Mouse (Mus musculus) cerebellum, adult 9-10 months (tissue): Measurements from ENCODE around the gene Arnt2.
A peak's percentile ranks its signal among the peaks of the same experiment; 100 is the strongest.

Experiments used
- DNase-seq: peaks from one replicate; pipeline ENCODE4 v3.0.0; 2022

Gene Arnt2

GRCm38 (mm10) chr7:84339186-84339585 is 70.8 kb downstream of the Arnt2 start:
- DNase-seq: no peak

GRCm38 (mm10) chr7:84337768-84338167 is 72.2 kb downstream of the Arnt2 start:
- no peak for DNase-seq

- no peak for DNase-seq
Measured at GRCm38 (mm10) chr7:84336907-84337306, 73.1 kb downstream of the Arnt2 start.

GRCm38 (mm10) chr7:84336580-84336886 is 73.4 kb downstream of the Arnt2 start:
- no peak for DNase-seq

DNA sequence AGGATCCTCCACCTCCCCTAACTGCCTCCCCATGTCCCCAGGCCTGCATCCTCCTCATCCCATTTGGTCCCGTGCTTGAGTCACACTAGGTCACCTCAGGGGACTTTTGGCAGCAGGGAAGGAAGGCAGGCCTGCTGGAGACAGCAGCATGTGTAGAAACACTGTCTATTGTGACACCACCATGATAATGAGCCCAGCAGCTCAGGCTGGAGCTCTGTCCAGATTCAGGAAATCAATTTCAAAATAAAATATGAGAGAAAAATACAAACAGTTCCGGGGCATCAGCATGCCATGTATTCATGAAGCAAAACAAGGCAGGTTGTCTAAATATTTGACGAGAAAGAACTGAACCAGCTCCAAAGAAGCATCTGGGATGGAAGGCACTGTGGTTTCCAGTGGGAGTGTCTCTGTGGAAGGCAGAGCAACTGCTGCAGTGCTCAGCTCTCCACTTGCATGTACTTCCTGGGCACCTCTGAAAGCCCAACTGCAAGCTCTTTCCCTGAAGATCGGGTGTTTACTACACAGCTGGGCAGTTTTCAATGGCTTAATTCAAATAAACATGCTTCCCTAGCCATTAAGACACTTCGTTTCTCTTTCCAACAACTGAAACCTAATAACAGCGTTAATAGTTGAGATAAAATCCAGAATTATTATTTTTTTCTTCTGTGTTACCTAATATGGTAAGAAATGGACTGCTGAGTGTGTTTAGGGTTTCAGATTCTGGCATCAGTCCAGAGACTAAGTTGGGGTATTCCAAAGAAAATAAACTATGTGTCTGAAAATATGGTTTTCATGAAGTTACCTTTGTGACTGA is 74.0 kb downstream of the Arnt2 start:
- no peak for DNase-seq

DNA sequence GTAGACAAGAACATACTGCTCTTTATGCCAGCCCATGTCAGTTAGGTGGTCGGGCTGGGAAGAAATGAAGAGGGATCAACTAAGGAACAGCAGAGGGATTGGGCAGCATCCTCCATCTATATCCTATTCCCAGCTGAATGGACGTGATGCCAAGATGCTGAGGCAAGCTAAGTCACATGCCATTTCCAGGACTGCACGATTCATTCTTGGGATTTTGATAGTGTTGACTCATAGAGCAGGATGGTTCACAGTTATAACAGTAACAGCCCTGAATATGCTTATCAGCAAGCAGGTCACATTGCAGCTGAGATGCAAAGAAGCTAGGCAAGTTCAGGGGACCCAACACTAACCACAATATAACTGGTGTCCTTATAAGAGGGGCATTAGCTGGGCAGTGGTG is 76.0 kb downstream of the Arnt2 start:
- DNase-seq: no peak

DNA sequence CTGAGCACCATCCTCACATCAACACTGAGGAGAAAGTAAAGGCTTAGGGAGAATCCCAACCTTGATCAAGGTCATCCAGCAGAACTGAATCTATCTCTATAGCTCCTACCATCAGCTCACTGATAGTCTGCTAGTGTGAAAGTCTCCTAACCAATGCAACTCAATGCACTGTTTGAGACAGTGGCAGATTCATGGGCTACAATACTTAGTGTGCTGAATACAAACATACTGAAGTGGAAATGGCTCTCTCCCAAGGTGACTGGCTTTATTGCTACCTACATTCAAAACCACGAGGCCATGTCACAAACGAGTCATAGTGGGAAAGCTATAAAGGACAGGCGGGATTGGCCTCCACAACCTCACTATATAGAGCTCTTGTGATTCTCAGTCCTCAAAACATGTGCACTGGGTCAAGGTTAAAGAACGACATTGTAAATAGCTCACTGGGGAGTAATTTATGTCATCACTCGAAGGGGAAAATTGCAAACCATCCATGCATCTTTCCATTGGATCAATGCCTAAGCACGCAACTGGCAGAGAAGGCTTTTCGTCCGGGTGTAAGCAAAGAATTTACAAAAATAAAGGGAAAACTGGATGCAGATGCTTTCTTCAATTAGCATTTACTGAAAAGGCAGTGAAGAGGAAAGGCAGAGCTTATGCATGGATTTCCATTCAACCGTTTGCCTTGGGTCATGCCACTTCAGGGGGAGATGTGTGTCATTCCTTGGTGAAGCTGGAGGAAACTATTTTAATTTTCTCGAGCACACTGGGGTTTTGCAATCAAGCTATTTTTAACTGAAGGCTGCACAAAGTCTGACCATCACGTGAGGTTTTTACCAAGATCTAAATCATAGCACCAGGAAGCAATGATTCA is 77.4 kb downstream of the Arnt2 start:
- DNase-seq: no peak

DNA sequence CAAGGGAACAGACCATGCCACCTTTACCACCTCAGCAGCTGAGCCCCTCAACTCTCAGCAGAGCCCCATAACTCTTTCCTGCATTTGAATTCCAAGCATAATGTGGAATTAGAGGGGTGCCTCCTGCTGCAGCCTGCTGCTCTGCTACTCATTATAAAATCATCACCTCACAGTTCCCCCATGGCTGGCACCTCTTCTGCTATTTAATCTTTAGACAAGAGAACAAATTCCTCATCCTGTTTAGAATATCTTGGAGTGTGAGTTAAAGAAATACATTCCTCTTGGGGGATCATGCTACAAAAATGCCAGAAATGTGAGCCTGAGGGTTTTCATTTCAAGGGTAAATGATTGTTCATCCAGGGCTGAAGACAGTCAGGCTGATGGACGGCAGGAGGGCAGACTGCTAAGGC is 80.8 kb downstream of the Arnt2 start:
- no peak for DNase-seq

- no peak for DNase-seq
Measured at GRCm38 (mm10) chr7:84328770-84329169, 81.2 kb downstream of the Arnt2 start.

- no peak for DNase-seq
Measured at GRCm38 (mm10) chr7:84325570-84326328, 84.2 kb downstream of the Arnt2 start.

- no peak for DNase-seq
Measured at GRCm38 (mm10) chr7:84321542-84321941, 88.4 kb downstream of the Arnt2 start.

DNA sequence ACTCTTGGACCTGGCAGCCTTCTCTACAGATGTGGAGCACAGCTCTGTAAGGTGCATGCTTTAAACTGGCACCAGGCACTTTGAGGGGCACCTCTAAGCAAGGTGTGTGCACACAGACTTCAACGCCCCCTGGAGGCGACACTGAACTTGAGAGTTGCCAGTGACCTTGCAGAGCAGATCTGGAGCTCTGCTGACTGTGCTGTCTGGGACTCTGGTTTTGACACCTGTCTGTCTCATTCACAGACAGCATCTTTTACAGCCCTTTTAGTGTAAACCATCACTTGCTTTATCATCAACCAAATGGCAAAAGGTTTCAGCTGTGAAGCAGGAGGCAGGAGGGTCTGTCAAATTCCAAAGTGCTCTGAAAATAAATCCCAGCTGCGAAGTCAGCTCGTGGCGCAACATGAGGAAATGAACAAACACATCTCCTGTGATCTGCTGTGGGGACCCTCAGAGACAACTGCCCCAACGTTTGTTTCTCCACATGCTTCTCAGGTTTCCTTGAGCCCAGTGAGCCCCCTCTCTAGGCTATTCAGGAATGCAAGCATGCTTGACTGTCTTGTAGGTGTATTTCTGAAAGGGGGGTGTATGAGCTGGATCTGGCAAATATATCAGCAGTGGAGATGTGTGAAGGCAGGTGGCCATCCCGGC is 94.5 kb downstream of the Arnt2 start:
- no peak for DNase-seq

GRCm38 (mm10) chr7:84314742-84315141 is 95.2 kb downstream of the Arnt2 start:
- DNase-seq: no peak

DNA sequence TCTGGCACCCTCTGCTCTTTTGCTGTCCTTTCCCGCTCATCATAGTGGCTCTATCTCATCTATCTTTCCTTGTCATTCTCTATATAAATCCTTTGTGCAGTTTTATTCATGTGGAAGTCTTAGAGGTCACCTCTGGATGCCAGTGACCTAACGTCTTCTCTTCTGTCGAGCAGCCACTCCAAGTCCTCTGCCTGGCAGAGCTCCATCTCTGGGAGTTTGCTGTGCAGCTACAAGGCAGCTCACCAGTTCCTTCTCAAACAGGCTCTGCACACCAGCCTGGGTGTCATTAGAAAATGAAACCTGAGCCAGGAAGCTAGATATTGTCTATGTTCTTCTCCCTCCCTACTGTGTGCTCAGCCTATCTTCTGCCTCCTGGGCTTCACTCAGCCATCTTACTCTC is 98.4 kb downstream of the Arnt2 start:
- DNase-seq: no peak

- no peak for DNase-seq
Measured at GRCm38 (mm10) chr7:84310909-84311311, 99.1 kb downstream of the Arnt2 start.

DNA sequence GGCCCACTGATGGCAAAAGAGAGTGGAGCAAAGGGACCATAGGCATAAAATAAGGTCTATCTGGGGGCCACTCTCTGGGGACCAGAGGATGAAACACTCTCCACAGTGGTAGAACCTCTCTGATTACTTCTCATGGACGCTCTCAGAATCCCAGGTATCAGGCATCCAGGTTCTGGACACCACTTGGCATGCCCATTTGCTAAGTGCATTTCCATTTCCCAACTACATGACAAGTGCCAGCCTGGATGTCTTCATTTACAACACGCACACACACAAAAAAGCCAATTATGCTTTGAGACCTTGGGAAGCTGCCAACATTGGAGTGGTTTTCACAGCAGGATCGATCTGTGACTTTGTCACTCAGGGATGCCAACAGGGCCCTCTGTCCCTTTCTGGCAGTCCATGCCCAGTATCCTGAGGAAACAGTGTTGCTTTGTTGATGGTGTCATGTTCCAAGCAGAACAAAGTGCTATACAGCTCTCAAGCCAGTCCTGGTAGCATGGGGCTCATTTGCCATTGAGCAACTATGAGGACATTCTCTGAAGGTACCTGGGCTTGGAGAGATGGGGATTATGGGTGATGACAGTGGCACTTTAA is 102.5 kb downstream of the Arnt2 start:
- DNase-seq: peak; percentile 16

- DNase-seq: no peak
Measured at GRCm38 (mm10) chr7:84300261-84300660, 109.7 kb downstream of the Arnt2 start.

DNA sequence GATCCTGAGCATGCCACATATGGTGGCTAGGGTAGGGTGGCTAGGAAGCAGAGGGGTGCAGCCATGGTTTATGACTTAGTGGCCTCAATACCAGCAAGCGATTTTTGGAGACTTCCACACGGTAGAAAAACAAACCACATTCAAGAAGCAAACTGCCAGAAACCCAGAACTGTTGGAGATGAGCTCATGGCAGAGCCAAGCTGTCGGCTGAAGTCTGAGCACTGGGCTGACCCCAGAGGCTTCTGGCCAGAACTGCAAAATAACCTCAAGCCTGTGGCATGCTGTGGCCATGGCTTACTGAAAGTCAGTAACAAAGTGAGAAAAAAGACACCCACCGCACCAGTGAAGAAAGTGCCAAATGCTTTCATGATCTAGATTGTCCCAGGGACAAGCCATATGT is 110.4 kb downstream of the Arnt2 start:
- DNase-seq: no peak

GRCm38 (mm10) chr7:84293054-84293453 is 116.9 kb downstream of the Arnt2 start:
- DNase-seq: no peak

- no peak for DNase-seq
Measured at GRCm38 (mm10) chr7:84287226-84287587, 122.8 kb downstream of the Arnt2 start.

DNA sequence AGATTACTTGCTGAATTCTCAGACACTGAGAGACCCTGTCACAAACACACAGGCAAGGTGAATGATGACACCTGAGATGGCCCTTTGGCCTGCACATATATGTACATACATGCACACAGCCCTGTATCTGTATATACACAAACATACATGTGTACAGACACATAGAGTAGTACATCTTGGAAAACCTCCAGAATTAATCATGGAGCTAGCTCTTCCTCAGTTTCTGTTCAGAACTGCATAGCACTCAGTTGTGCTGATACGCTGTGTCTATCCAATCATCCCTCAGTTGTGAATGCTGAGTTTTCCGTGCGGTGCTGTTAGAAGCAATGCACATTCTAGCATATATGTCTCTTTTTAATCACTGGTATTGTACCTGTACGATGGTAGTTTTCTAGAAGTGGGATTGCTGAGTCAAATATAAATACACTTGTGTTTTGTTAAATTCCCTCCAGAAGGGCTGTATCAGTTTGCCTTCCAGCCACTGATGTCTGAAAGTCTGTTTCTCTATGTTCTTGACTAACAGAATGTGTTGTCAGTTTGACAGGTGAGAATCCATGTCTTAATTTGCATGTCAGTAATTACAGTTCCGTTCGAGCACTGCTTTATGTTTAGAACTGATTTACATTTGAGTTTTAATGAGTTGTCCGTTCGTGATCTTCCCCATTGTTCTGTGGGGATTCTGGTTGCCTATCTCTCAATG is 123.3 kb downstream of the Arnt2 start:
- DNase-seq: no peak

GRCm38 (mm10) chr7:84285790-84286189 is 124.2 kb downstream of the Arnt2 start:
- DNase-seq: no peak
